Mouse (Mus musculus): Measurements from ENCODE around the gene Kif3a. TPM values are rescaled to one million over a fixed set of nuclear protein-coding genes. Genes with fewer than 3 reads are reported as not detected.
"Not testable (repeated sequence)": the region's sequence is repeated elsewhere in the genome, so short reads cannot be mapped to it uniquely, and the experiment has no call there.

The Kif3a gene
- polyA plus RNA-seq, 1 experiment from 2014 or later = 47.1 TPM

- no peak for DNase-seq (ENCODE audit: low spot score)
- Histone ChIP-seq H3K27me3 (ENCODE audit: insufficient read depth, poor library complexity, severe bottlenecking) (no peaks in the 10 kb centered on the region), H3K36me3 (no peaks in the 10 kb centered on the region), H3K9me3 (peaks cover 4% of the 10 kb centered on the region; the same call in 1 of the 2 replicates), H3K4me1 (peaks cover 10% of the 10 kb centered on the region), H3K4me3 (no peak overlapping the region), H3K27ac (no peak overlapping the region)
- WGBS = 74% methylated on average over 12 of the region's 12 CpGs
Observed at GRCm38 (mm10) chr11:53551754-53552153, 15.4 kb upstream of the Kif3a start.

GRCm38 (mm10) chr11:53556529-53556928 is 10.7 kb upstream of the Kif3a start:
- not testable (repeated sequence) for H3K4me1 ChIP-seq; H3K27me3 ChIP-seq (ENCODE audit: insufficient read depth, poor library complexity, severe bottlenecking); H3K27ac ChIP-seq; H3K4me3 ChIP-seq; H3K9me3 ChIP-seq; DNase-seq (ENCODE audit: low spot score); H3K36me3 ChIP-seq
- WGBS = 92% methylated on average over 8 of the region's 20 CpGs

- not testable (repeated sequence) for H3K4me1 ChIP-seq; H3K4me3 ChIP-seq; DNase-seq (ENCODE audit: low spot score); H3K27ac ChIP-seq; H3K9me3 ChIP-seq; H3K27me3 ChIP-seq (ENCODE audit: insufficient read depth, poor library complexity, severe bottlenecking); H3K36me3 ChIP-seq
- 86% methylated on average over 1 of the region's 3 CpGs for WGBS
Observed at GRCm38 (mm10) chr11:53557992-53558391, 9.2 kb upstream of the Kif3a start.

- WGBS = 85% methylated on average over 2 of the region's 3 CpGs
- H3K27me3 ChIP-seq (ENCODE audit: insufficient read depth, poor library complexity, severe bottlenecking); H3K4me1 ChIP-seq; DNase-seq (ENCODE audit: low spot score); H3K36me3 ChIP-seq; H3K27ac ChIP-seq; H3K4me3 ChIP-seq; H3K9me3 ChIP-seq: not testable (repeated sequence)
Observed at GRCm38 (mm10) chr11:53559980-53560379, 7.2 kb upstream of the Kif3a start.

GRCm38 (mm10) chr11:53561986-53562385 is 5.2 kb upstream of the Kif3a start:
- H3K4me1 ChIP-seq = peaks cover 4% of the 10 kb centered on the region; the same call in 1 of the 2 replicates
- no peaks in the 10 kb centered on the region for H3K9me3 ChIP-seq
- H3K4me3 ChIP-seq = no peak overlapping the region
- H3K27ac ChIP-seq = no peak overlapping the region
- no peaks in the 10 kb centered on the region for H3K36me3 ChIP-seq
- DNase-seq (ENCODE audit: low spot score) = no peak
- 50% methylated on average over 2 of the region's 2 CpGs for WGBS
- H3K27me3 ChIP-seq (ENCODE audit: insufficient read depth, poor library complexity, severe bottlenecking) = no peaks in the 10 kb centered on the region

- 81% methylated on average over 4 of the region's 4 CpGs for WGBS
Observed at GRCm38 (mm10) chr11:53566646-53567045, 533 bp upstream of the Kif3a start.

GRCm38 (mm10) chr11:53580562-53580961 is 13.4 kb downstream of the Kif3a start:
- H3K27me3 ChIP-seq (ENCODE audit: insufficient read depth, poor library complexity, severe bottlenecking) = no peaks in the 10 kb centered on the region
- no peaks in the 10 kb centered on the region for H3K4me1 ChIP-seq
- H3K36me3 ChIP-seq = peaks cover 41% of the 10 kb centered on the region
- no peak for DNase-seq (ENCODE audit: low spot score)
- 96% methylated on average over 3 of the region's 3 CpGs for WGBS
- H3K9me3 ChIP-seq = no peaks in the 10 kb centered on the region
- no peak overlapping the region for H3K27ac ChIP-seq
- H3K4me3 ChIP-seq = no peak overlapping the region

More at GRCm38 (mm10) chr11:53566646-53567045, 533 bp upstream of the Kif3a start:
- peak overlapping the region; percentile 92; the same call in 1 of the 2 replicates for H3K27ac ChIP-seq
- no peaks in the 10 kb centered on the region for H3K27me3 ChIP-seq (ENCODE audit: insufficient read depth, poor library complexity, severe bottlenecking)
- H3K36me3 ChIP-seq = peaks cover 5% of the 10 kb centered on the region; the same call in 1 of the 2 replicates
- H3K4me3 ChIP-seq = peak overlapping the region; percentile 94
- DNase-seq (ENCODE audit: low spot score) = no peak
- no peaks in the 10 kb centered on the region for H3K9me3 ChIP-seq
- peaks cover 16% of the 10 kb centered on the region; the same call in 1 of the 2 replicates for H3K4me1 ChIP-seq

GRCm38 (mm10) chr11:53583151-53583550 is 16.0 kb downstream of the Kif3a start:
- no peaks in the 10 kb centered on the region for H3K9me3 ChIP-seq
- H3K27ac ChIP-seq = no peak overlapping the region
- H3K4me1 ChIP-seq = no peaks in the 10 kb centered on the region
- H3K4me3 ChIP-seq = no peak overlapping the region
- WGBS = 81% methylated on average over 10 of the region's 10 CpGs
- H3K36me3 ChIP-seq = peaks cover 47% of the 10 kb centered on the region
- DNase-seq (ENCODE audit: low spot score) = no peak
- H3K27me3 ChIP-seq (ENCODE audit: insufficient read depth, poor library complexity, severe bottlenecking) = no peaks in the 10 kb centered on the region

GRCm38 (mm10) chr11:53584849-53585248 is 17.7 kb downstream of the Kif3a start:
- WGBS = 54% methylated on average over 3 of the region's 3 CpGs
- DNase-seq (ENCODE audit: low spot score) = no peak
- Histone ChIP-seq H3K4me3 (no peak overlapping the region), H3K27me3 (ENCODE audit: insufficient read depth, poor library complexity, severe bottlenecking) (no peaks in the 10 kb centered on the region), H3K4me1 (no peaks in the 10 kb centered on the region), H3K36me3 (peaks cover 51% of the 10 kb centered on the region), H3K9me3 (no peaks in the 10 kb centered on the region), H3K27ac (no peak overlapping the region)

- H3K27ac ChIP-seq = no peak overlapping the region
- no peaks in the 10 kb centered on the region for H3K27me3 ChIP-seq (ENCODE audit: insufficient read depth, poor library complexity, severe bottlenecking)
- no peaks in the 10 kb centered on the region for H3K4me1 ChIP-seq
- H3K36me3 ChIP-seq = peaks cover 44% of the 10 kb centered on the region
- DNase-seq (ENCODE audit: low spot score) = no peak
- 85% methylated on average over 6 of the region's 6 CpGs for WGBS
- no peak overlapping the region for H3K4me3 ChIP-seq
- H3K9me3 ChIP-seq = no peaks in the 10 kb centered on the region
Observed at GRCm38 (mm10) chr11:53585510-53585909, 18.3 kb downstream of the Kif3a start.

- WGBS = 80% methylated on average over 8 of the region's 8 CpGs
- no peaks in the 10 kb centered on the region for H3K4me1 ChIP-seq
- H3K4me3 ChIP-seq = no peak overlapping the region
- no peak for DNase-seq (ENCODE audit: low spot score)
- no peaks in the 10 kb centered on the region for H3K27me3 ChIP-seq (ENCODE audit: insufficient read depth, poor library complexity, severe bottlenecking)
- H3K27ac ChIP-seq = no peak overlapping the region
- peaks cover 36% of the 10 kb centered on the region for H3K36me3 ChIP-seq
- no peaks in the 10 kb centered on the region for H3K9me3 ChIP-seq
Observed at GRCm38 (mm10) chr11:53588279-53588678, 21.1 kb downstream of the Kif3a start.

GRCm38 (mm10) chr11:53590368-53590768 is 23.2 kb downstream of the Kif3a start:
- Histone ChIP-seq H3K27me3 (ENCODE audit: insufficient read depth, poor library complexity, severe bottlenecking) (no peaks in the 10 kb centered on the region), H3K4me3 (0 out of 2 replicates have a peak overlapping the region, but pooled peaks have one; percentile 5), H3K9me3 (no peaks in the 10 kb centered on the region), H3K27ac (no peak overlapping the region), H3K4me1 (no peaks in the 10 kb centered on the region), H3K36me3 (peaks cover 40% of the 10 kb centered on the region)
- no peak for DNase-seq (ENCODE audit: low spot score)
- WGBS = 38% methylated on average over 15 of the region's 15 CpGs

GRCm38 (mm10) chr11:53591116-53591515 is 23.9 kb downstream of the Kif3a start:
- 91% methylated on average over 5 of the region's 5 CpGs for WGBS
- no peak overlapping the region for H3K4me3 ChIP-seq
- peaks cover 45% of the 10 kb centered on the region for H3K36me3 ChIP-seq
- no peak overlapping the region for H3K27ac ChIP-seq
- H3K4me1 ChIP-seq = no peaks in the 10 kb centered on the region
- H3K9me3 ChIP-seq = no peaks in the 10 kb centered on the region
- DNase-seq (ENCODE audit: low spot score) = no peak
- H3K27me3 ChIP-seq (ENCODE audit: insufficient read depth, poor library complexity, severe bottlenecking) = no peaks in the 10 kb centered on the region

- Histone ChIP-seq H3K27ac (no peak overlapping the region), H3K4me3 (no peak overlapping the region; the same call in 1 of the 2 replicates), H3K4me1 (peaks cover 15% of the 10 kb centered on the region), H3K9me3 (no peaks in the 10 kb centered on the region), H3K36me3 (peaks cover 13% of the 10 kb centered on the region), H3K27me3 (ENCODE audit: insufficient read depth, poor library complexity, severe bottlenecking) (no peaks in the 10 kb centered on the region)
- 82% methylated on average over 3 of the region's 3 CpGs for WGBS
- no peak for DNase-seq (ENCODE audit: low spot score)
Observed at GRCm38 (mm10) chr11:53604983-53605382, 37.8 kb downstream of the Kif3a start.

Data from heart, embryonic 10.5 days (tissue).